Mouse (Mus musculus): ENCODE data around the gene Cdkn2a. TPM values are rescaled to one million over a fixed set of nuclear protein-coding genes. Genes with fewer than 3 reads are reported as not detected.

The Cdkn2a gene
- polyA plus RNA-seq (2017; shearing (Covaris generic)) = under 1 TPM; 0.24 to 0.32 TPM

DNA sequence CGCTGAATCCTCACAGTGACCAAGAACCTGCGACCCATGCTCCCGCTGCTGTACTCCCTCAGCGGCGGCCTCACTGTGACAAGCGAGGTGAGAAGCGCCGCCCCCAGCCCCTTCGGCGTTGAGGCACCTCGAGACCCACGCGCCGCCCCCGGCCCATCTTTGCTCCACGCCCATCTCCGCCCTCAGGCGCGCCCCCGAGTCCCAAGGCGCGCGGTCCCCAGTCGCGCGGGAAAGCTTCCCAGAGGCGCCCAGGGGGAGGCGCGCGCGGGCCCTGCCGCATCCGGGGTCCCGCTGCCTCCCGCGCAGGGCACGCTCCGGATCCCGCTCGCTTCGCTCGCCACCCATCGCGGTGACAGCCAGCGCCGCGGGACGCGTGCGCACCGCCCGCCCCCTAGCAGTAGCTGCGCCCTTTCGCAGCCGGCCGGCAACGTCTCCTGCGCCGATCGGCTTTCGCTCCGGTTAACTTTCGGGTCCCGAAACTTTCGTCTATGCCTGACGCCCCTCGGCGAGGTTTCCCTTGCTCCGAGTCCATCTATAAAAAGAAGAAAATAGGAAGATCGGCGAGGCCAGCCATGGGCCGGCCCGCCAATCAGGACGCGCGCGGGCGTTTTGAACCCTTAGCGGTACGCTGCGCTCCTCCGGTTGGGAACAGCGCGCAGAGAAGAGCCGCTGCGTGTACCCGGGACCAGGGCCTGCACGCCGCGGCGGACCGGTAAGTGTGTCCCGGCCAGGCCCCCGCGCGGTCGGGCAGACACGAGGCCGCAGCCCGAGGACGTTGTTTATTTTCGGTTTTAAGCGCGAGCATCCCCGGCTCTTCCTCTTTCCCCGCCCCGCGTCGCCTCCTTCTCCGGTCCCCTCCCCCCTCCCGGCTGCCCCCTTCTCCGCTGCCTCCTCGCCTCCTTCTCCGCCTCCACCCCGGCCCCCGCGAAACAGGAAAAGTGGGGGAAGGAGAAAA is at the start of gene Cdkn2a:
Gene Cdkn2a (minus strand): TSS at position 168 of the 955 bp plus-strand sequence.

GRCm38 (mm10) chr4:89310491-89311254 is 16.2 kb upstream of the Cdkn2a start, which contains the start of gene Cdkn2b:
Cdkn2b (minus strand) TSS chr4:89311039.

Other genes with a start within 250 kb of the Cdkn2a start
- gene Mtap, start 157.5 kb downstream of the Cdkn2a start, polyA plus RNA-seq (2017; shearing (Covaris generic)) = 10 to 100 TPM; 36.7 to 47.0 TPM
- 1 to 10 TPM; 3.3 to 4.0 TPM for gene Cdkn2b, start 16.4 kb upstream of the Cdkn2a start, polyA plus RNA-seq (2017; shearing (Covaris generic))